Mouse (Mus musculus) embryonic facial prominence, embryonic 13.5 days (tissue): ENCODE measurements at regions not wholly inside any gene's neighbourhood (a gene's known extent, or its start where the extent isn't known, plus 50 kb on each side); places are given as distances from the start of the nearest gene placed in this dataset.
A peak's percentile ranks its signal among the peaks of the same experiment; 100 is the strongest.
"Not testable (repeated sequence)": the region's sequence is repeated elsewhere in the genome, so short reads cannot be mapped to it uniquely, and the experiment has no call there.

ENCODE experiments used
- ATAC-seq: fragments of 200-750 bp; cut with Nextera tagmentation; 2 replicates; pipeline ENCODE4 v1.8.0; 2017; ENCODE audit warnings: low read depth; ENCODE audit not compliant: insufficient number of reproducible peaks, insufficient read depth, low FRiP score, low TSS enrichment
- H3K27ac ChIP-seq: fragments of 300-500 bp; sonication (generic); 2 replicates; pipeline ENCODE4 v1.5.1; 2015; ENCODE audit warnings: moderate library complexity, mild to moderate bottlenecking, inconsistent platforms
- H3K27me3 ChIP-seq: fragments of 300-500 bp; sonication (generic); 2 replicates; pipeline ENCODE4 v1.6.1; 2015; ENCODE audit warnings: mild to moderate bottlenecking, inconsistent platforms
- H3K36me3 ChIP-seq: fragments of 300-500 bp; sonication (generic); 2 replicates; pipeline ENCODE4 v1.6.1; 2015; ENCODE audit warnings: mild to moderate bottlenecking, inconsistent platforms
- H3K4me1 ChIP-seq: fragments of 300-500 bp; sonication (generic); 2 replicates; pipeline ENCODE4 v1.6.1; 2015; ENCODE audit warnings: inconsistent platforms
- H3K4me2 ChIP-seq: fragments of 300-500 bp; sonication (generic); 2 replicates; pipeline ENCODE4 v1.6.1; 2015; ENCODE audit warnings: moderate library complexity, mild to moderate bottlenecking, inconsistent platforms
- H3K4me3 ChIP-seq: fragments of 300-500 bp; sonication (generic); 2 replicates; pipeline ENCODE4 v1.5.1; 2015; ENCODE audit warnings: mild to moderate bottlenecking, inconsistent platforms
- H3K9ac ChIP-seq: fragments of 300-500 bp; sonication (generic); 2 replicates; pipeline ENCODE4 v1.6.1; 2015; ENCODE audit warnings: mild to moderate bottlenecking, inconsistent platforms
- H3K9me3 ChIP-seq: fragments of 300-500 bp; sonication (generic); 2 replicates; pipeline ENCODE4 v1.6.1; 2016; ENCODE audit warnings: inconsistent platforms
- WGBS: fragments of 180-500 bp; shearing (Covaris S2); methylation state at CpG from one replicate; pipeline ENCODE4 v1.1.7; 2015; ENCODE audit warnings: mixed read lengths; 5-methylcytosine and 5-hydroxymethylcytosine counted together

DNA sequence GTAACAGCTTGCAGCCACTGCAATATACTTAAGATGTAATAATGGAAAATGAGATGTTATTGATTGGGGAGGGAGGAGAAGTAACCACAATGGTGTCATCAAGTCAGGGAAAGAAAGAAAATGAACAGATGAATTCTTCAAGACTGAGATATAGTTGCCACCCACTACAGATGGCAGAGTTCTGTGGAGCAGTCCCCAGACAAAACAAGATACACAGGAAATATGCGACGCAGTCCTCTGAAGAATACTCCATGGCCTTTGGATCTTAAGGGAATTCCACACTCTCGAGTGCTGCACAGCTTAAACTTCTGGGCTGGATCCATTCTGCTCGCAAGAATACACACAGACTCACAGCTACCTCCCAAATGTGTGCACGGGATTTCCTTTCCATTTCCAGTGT, 113.4 kb downstream of the Sox4 start:
- no peak for ATAC-seq
- Histone ChIP-seq H3K4me3 (no peak overlapping the region), H3K27me3 (no peaks in the 10 kb centered on the region), H3K4me1 (peaks cover 37% of the 10 kb centered on the region), H3K36me3 (no peaks in the 10 kb centered on the region; the same call in 1 of the 2 replicates), H3K9ac (no peak overlapping the region), H3K9me3 (no peaks in the 10 kb centered on the region), H3K4me2 (no peak overlapping the region), H3K27ac (no peak overlapping the region)
- 62% methylated on average over 5 of the region's 5 CpGs for WGBS

DNA sequence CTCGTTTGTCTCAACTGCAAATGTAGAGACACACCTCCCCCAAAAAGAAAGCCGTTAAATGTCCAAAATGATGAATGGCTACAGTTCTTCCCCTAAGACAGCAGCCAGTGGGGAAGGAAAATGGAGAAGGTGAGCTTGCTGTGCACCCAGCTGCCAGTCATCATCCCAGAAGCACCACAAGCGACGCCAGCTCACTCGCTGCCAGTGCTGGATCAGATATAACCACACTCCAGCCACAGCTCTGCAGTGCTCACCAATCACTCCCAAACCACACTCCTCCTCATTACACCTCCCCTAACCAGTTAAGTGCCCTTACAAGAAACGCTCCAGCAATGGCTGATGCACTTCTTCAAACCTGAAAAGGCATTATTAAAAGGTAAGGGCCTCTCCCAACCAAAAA, 114.4 kb downstream of the Sox4 start:
- no peak overlapping the region for H3K4me3 ChIP-seq
- no peak for ATAC-seq
- H3K27ac ChIP-seq, result peak overlapping the region; percentile 28; the same call in 1 of the 2 replicates
- no peak overlapping the region for H3K4me2 ChIP-seq
- 47% methylated on average over 6 of the region's 6 CpGs for WGBS
- peaks cover 29% of the 10 kb centered on the region for H3K4me1 ChIP-seq
- no peak overlapping the region for H3K9ac ChIP-seq
- H3K27me3 ChIP-seq, result no peaks in the 10 kb centered on the region
- H3K36me3 ChIP-seq, result no peaks in the 10 kb centered on the region; the same call in 1 of the 2 replicates
- H3K9me3 ChIP-seq, result no peaks in the 10 kb centered on the region

DNA sequence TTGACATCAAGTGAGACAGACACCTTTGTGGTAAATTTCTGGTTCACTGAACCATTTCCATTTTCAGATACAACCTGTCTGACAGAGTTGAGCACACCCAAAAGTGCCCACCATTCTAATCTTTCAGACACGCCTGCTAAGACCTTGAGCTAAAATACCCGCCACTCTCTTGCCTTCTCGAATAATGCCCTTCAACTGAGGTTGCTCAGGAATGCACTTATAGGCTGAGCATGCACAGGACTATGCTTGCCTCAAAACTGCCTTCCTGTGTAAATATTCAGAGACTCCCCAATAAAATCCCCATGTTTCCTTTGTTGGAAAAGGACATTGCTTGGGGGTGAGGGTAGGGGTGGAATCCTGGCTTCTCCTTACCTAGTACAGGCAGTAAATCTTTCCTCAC, 115.3 kb downstream of the Sox4 start:
- Histone ChIP-seq H3K9me3 (no peaks in the 10 kb centered on the region), H3K27me3 (no peaks in the 10 kb centered on the region), H3K4me1 (peaks cover 30% of the 10 kb centered on the region), H3K9ac (no peak overlapping the region), H3K36me3 (no peaks in the 10 kb centered on the region; the same call in 1 of the 2 replicates), H3K4me3 (no peak overlapping the region), H3K27ac (0 out of 2 replicates have a peak overlapping the region, but pooled peaks have one; percentile 12), H3K4me2 (no peak overlapping the region)
- ATAC-seq, result no peak
- 68% methylated on average over 3 of the region's 3 CpGs for WGBS

DNA sequence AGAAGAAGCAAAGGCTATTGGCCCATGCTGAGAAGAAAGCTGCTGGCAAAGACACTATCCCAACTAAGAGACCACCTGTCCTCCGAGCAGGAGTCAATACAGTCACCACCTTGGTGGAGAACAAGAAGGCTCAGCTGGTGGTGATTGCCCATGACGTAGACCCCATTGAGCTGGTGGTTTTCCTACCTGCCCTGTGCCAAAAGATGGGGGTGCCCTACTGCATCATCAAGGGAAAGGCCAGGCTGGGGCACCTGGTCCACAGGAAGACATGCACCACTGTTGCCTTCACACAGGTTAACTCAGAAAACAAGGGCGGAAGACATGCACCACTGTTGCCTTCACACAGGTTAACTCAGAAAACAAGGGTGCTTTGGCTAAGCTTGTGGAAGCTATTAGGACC, 116.3 kb downstream of the Sox4 start:
- H3K27ac ChIP-seq, H3K4me2 ChIP-seq, H3K36me3 ChIP-seq, ATAC-seq, H3K9ac ChIP-seq, H3K9me3 ChIP-seq, H3K4me3 ChIP-seq, H3K27me3 ChIP-seq: not testable (repeated sequence)
- WGBS, result 90% methylated on average over 3 of the region's 3 CpGs
- H3K4me1 ChIP-seq, result peaks cover 36% of the 10 kb centered on the region

DNA sequence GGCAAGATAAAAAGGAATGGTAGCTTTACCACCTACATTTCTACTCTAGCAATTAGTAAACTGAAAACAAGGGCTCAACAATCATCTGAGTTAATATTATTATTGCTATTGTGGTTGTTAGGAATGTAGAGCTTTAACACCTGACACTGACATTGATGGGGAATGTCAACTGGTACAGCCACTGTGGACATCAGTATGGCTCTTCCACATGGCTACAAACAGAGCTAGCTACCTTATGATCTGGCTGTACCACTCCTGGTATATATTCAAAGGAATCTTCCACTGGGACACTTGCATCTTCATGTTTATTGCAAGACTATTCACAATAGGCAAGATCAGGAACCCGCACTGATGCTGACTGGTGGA, 119.8 kb downstream of the Sox4 start:
- no peak overlapping the region for H3K4me2 ChIP-seq
- ATAC-seq, result no peak
- no peak overlapping the region; the same call in 1 of the 2 replicates for H3K27ac ChIP-seq
- H3K4me3 ChIP-seq, result no peak overlapping the region
- peaks cover 32% of the 10 kb centered on the region for H3K4me1 ChIP-seq
- no peaks in the 10 kb centered on the region for H3K36me3 ChIP-seq
- no peaks in the 10 kb centered on the region for H3K27me3 ChIP-seq
- WGBS, result 91% methylated on average over 1 of the region's 1 CpGs
- no peak overlapping the region for H3K9ac ChIP-seq
- H3K9me3 ChIP-seq, result no peaks in the 10 kb centered on the region

DNA sequence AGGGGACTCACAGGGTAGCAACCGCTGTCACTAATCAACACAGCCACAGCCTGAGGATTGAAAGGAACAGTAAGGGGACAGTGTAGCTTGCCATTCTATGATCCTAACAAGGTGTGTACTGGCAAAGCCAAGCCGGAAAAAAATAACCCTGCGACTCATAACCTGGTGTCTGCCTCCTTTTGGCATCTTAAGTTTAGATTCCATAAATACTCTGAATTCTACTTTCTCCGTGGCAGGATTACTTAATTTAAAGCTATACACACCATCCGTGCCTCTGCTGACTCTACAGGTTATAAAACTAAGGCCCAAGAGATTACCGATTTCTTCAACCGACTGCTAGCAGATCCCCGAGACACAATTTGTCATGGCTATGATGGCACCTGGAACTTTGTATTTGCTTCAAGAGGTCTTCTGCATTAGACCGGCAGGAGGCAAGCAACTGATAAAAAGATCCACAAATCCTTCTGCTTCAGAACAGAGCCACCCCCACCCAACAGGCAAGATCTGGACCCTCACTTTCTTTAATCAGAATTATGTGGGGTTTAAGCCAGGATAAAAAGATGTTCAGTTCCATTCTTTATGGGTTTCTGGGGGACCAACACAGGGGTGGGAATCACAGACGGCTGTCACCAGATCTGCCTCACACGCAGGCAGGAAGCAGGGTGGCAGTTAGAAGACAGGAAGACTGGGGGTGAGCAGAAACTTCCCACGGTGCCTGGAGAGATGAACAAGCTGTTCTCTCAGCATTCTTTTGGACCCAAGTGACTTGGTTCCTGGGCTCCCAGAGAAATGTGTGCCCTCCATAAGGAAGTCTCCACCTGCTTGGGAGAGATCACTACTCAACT, 120.4 kb downstream of the Sox4 start:
- WGBS, result 39% methylated on average over 12 of the region's 12 CpGs
- H3K27ac ChIP-seq, result peak overlapping the region; percentile 17; the same call in 1 of the 2 replicates
- H3K9me3 ChIP-seq, result no peaks in the 10 kb centered on the region
- no peak overlapping the region for H3K4me2 ChIP-seq
- H3K9ac ChIP-seq, result no peak overlapping the region
- ATAC-seq, result no peak
- no peaks in the 10 kb centered on the region for H3K36me3 ChIP-seq
- no peak overlapping the region for H3K4me3 ChIP-seq
- H3K27me3 ChIP-seq, result no peaks in the 10 kb centered on the region
- peaks cover 27% of the 10 kb centered on the region for H3K4me1 ChIP-seq

DNA sequence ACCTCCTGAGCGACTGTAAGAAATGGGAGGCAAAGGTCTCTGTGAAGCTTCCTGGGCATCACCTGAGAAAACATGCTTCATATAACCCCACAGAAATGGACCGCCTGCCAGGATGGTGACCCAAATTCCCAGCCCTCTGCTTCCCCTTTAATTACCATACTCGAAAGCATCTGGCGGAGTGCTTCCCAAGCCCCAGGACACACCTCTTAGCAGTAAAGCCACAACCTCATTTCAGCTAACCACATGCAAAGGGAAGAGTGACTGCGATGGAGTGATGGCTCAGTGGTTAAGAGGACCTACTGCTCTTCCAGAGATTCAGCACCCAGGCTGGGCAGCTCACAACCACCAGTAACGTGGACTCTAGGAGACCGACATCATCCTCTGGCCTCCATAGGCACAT, 127.2 kb downstream of the Sox4 start:
- Histone ChIP-seq H3K4me1 (peaks cover 31% of the 10 kb centered on the region), H3K36me3 (no peaks in the 10 kb centered on the region), H3K4me2 (no peak overlapping the region), H3K4me3 (no peak overlapping the region), H3K9ac (no peak overlapping the region), H3K27me3 (no peaks in the 10 kb centered on the region), H3K27ac (no peak overlapping the region), H3K9me3 (no peaks in the 10 kb centered on the region)
- no peak for ATAC-seq
- WGBS, result 87% methylated on average over 7 of the region's 7 CpGs

DNA sequence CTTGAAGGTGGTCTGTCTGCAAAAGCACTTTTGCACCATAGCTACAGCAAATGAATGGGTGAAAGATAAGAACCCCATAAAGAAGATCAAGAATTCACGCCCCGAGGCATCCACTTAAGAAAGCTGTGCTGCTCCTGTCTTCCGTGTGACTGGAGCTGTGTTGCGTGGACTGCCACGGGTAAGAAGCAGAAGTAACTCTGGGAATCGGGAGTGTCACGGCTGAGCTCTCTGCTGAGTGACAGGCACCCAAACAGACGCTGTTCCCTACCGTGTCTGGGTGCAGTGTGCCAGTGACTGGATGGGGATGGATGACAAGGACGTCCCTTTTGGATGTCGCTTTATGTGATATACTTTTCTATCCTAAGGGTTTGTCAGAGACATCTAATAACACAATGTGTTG, 129.5 kb downstream of the Sox4 start:
- no peaks in the 10 kb centered on the region for H3K27me3 ChIP-seq
- no peak overlapping the region for H3K4me3 ChIP-seq
- peaks cover 6% of the 10 kb centered on the region; the same call in 1 of the 2 replicates for H3K36me3 ChIP-seq
- H3K9ac ChIP-seq, result no peak overlapping the region
- no peak overlapping the region for H3K4me2 ChIP-seq
- WGBS, result 55% methylated on average over 11 of the region's 11 CpGs
- peaks cover 17% of the 10 kb centered on the region for H3K4me1 ChIP-seq
- no peaks in the 10 kb centered on the region for H3K9me3 ChIP-seq
- no peak overlapping the region for H3K27ac ChIP-seq
- no peak for ATAC-seq

DNA sequence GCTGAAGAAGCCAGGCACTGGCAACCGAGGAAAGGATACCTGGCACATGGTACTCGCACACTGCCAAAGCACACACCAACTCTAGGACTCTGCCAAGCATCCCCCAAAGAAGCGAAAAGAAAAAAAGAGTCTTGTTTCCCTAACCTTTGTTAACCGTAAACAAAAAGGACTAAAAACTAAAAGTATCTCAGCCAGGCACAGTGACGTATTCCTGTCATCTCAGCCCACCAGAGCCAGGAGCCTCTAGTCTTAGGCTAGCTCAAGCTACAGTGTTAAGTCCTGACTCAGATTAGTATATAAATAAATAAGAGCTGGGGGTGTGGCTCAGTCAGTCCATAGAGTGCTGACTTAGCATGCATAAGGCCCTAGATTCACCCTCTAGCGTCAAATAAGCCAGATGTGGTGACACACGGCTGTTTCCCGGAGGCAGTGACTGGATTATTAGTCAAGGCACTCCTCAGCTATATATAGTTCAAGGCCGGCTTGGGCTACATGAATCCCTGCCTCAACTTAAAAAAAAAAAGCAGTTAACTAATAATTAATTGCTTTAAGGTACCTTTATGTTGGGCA, 130.1 kb downstream of the Sox4 start:
- ATAC-seq, result no peak

DNA sequence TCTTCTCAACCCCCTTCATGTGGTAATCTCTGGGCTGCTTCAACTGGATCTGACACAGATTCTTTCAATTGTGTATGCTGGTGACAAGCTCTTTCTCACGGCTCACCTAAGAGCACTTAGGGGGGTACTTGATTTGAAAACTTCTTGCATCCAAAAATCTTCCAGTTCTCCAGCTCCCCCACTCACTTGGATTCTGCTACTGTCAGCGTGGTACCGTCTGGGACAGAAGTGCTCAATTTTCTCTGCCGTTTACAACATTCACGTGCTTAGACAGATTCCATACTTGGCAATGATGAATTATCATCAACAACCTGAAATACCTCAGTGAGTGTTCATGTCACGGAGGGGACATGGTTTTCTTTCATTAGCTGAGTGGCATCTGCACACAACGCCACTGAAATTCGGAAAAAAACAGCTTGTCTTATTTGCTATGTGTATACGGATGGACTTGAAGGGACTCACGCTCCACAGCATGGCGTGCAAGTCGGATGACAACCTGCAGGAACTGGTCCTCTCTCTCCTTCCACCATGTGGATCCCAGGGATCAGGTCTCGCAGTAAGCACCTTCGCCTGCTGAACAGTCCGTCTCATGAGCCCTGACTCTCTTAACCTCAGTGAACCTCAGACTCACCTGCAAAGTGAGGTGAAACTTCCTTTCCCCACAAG, 132.5 kb downstream of the Sox4 start:
- H3K4me3 ChIP-seq, result no peak overlapping the region
- peaks cover 17% of the 10 kb centered on the region for H3K4me1 ChIP-seq
- H3K9ac ChIP-seq, result no peak overlapping the region
- H3K4me2 ChIP-seq, result no peak overlapping the region
- no peak for ATAC-seq
- H3K36me3 ChIP-seq, result peaks cover 6% of the 10 kb centered on the region; the same call in 1 of the 2 replicates
- no peak overlapping the region for H3K27ac ChIP-seq
- no peaks in the 10 kb centered on the region for H3K9me3 ChIP-seq
- WGBS, result 72% methylated on average over 15 of the region's 15 CpGs
- no peaks in the 10 kb centered on the region for H3K27me3 ChIP-seq

More for the DNA sequence above, 130.1 kb downstream of the Sox4 start:
- Histone ChIP-seq H3K4me3 (no peak overlapping the region), H3K9me3 (no peaks in the 10 kb centered on the region), H3K27me3 (no peaks in the 10 kb centered on the region), H3K4me2 (no peak overlapping the region), H3K9ac (no peak overlapping the region), H3K36me3 (peaks cover 6% of the 10 kb centered on the region; the same call in 1 of the 2 replicates), H3K27ac (no peak overlapping the region), H3K4me1 (peaks cover 17% of the 10 kb centered on the region)
- WGBS, result 73% methylated on average over 9 of the region's 9 CpGs

DNA sequence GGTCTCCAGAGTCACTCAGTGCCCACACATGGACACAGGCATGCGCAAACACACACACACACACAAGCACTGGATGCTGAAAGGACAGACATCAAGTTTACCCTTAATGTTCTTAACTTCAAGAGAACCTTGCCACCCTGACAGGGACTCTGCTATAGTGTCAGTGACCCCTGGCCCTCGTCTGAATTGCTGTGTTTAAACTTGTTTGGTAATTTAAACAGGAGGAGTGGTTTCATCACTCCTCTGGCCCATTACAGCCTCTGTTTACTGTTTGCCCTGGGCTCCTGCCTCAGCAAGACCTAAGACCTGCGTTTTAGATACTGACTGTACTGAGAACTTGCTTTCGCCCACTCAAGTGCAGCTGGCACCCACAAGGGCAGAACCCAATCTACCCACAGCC, 139.4 kb downstream of the Sox4 start:
- Histone ChIP-seq H3K9me3 (no peaks in the 10 kb centered on the region), H3K27me3 (no peaks in the 10 kb centered on the region), H3K9ac (no peak overlapping the region), H3K4me3 (no peak overlapping the region), H3K4me1 (peaks cover 51% of the 10 kb centered on the region), H3K36me3 (no peaks in the 10 kb centered on the region), H3K27ac (no peak overlapping the region), H3K4me2 (no peak overlapping the region)
- WGBS, result 66% methylated on average over 4 of the region's 4 CpGs
- ATAC-seq, result no peak
